Mouse (Mus musculus): ENCODE measurements around the gene 2010111I01Rik.

DNA sequence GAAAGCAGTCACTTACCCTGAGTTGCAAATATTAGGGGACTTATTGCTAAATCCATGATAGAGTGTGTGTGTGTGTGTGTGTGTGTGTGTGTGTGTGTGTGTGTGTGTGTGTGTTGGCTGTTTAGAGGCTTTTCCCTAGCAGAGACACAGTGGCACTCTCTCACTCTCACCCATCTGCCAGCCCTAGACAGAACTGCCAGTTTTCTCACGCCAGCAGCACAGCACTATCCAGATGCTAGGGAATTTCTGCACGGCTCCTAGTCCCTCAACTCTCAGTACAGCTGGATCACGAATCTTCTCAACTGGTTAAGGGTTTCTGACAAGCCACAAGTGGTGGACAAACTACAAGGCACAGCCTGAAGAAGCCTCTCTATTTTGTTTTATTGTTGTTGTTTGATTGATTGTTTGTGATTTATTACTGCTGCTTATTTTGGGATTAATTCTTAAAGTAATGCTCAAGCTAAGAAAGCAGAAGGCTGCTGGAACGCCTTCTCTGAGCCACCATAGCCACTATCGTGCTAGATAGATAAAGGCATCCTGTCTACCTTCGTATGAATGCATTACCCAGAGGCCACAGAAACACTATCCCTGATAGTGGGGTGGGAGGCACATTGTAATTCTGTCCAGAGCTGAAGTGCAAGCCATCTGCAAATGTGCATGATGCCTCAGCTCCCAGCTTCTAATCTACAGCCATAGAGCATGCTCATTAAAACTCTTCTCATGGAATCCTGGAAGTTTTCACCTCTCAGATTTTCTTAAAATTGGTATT lies 209.7 kb downstream of the 2010111I01Rik start:
- no peak for TF ChIP-seq CTCF (IDR thresholded peaks at IDR 0.05; ENCODE audit: low read depth)
- no peak for TF ChIP-seq EP300 (optimal IDR thresholded peaks at IDR 0.05)

Measured in stomach, postnatal 0 days (tissue).